Mouse (Mus musculus): ENCODE results near the gene Arhgef17. TPM values are rescaled to one million over a fixed set of nuclear protein-coding genes. Genes with fewer than 3 reads are reported as not detected.

Arhgef17 gene
- 0.23 TPM for polyA plus RNA-seq (2017; shearing (Covaris generic))

GRCm38 (mm10) chr7:100931926-100932480 lies at the start of gene Arhgef17:
Gene Arhgef17 (minus strand): TSS chr7:100932107.

GRCm38 (mm10) chr7:100974135-100974903 lies 42.4 kb upstream of the Arhgef17 start, which contains the start of gene P2ry6:
Gene P2ry6 (minus strand): TSS chr7:100974649.

GRCm38 (mm10) chr7:100862828-100863638 lies 68.9 kb downstream of the Arhgef17 start, which contains the start of gene Relt:
Gene Relt (minus strand): TSS chr7:100863446.

Other genes with a start within 250 kb of the Arhgef17 start
- 12.8 TPM for gene Fam168a, start 225.5 kb downstream of the Arhgef17 start, polyA plus RNA-seq (2017; shearing (Covaris generic))
- gene Relt, start 68.7 kb downstream of the Arhgef17 start, polyA plus RNA-seq (2017; shearing (Covaris generic)), result 14.8 TPM
- 0.40 TPM for gene P2ry6, start 42.5 kb upstream of the Arhgef17 start, polyA plus RNA-seq (2017; shearing (Covaris generic))
- 0.44 TPM for gene P2ry2, start 80.8 kb upstream of the Arhgef17 start, polyA plus RNA-seq (2017; shearing (Covaris generic))
- gene Fchsd2, start 160.8 kb upstream of the Arhgef17 start, polyA plus RNA-seq (2017; shearing (Covaris generic)), result 52.2 TPM